Mouse (Mus musculus) gastrocnemius, postnatal 36 days (tissue): ENCODE data around the gene Tjp1. TPM values are rescaled to one million over a fixed set of nuclear protein-coding genes. Genes with fewer than 3 reads are reported as not detected.
A peak's percentile ranks its signal among the peaks of the same experiment; 100 is the strongest.

Source experiments
- DNase-seq, 2 experiments: peaks; one replicate each; pipeline ENCODE4 v3.0.0; 2022
- intact Hi-C: fragments of 180-260 bp; cut with DNase I; formaldehyde crosslinking; loops from one replicate; pipeline ENCODE4 v1.15.1; 2025
- total RNA-seq, 2 experiments: library from RNA; stranded (reverse); gene quantifications; 2 replicates each; pipeline ENCODE4 v1.2.3; 2021

Gene Tjp1
- total RNA-seq, 2 experiments from 2014 or later: 20.8 to 21.0 TPM

DNA sequence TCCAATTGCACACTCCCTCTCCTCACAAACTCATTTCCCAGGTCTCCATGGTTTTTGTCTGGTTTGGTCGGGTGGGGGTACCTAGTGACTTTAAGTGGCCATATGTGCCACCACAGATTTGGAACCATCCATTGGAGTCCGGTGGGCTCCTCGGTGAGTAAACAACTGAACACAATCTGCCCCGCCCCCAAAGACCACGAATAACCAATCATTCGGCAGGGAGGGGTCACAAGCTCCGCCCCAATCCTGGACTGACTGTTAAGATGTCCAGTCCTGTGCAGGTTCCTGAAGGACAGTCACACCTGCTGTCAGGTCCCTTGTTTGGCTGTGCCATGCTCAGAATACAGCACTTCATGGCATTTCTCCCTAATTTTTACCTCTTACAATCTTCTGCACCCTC lies 37.1 kb downstream of the Tjp1 start:
- DNase-seq: no peak
- intact Hi-C loops: loop anchor here (5.0 kb wide), 1 partner anchor 68 kb away; no protein-coding TSS in a partner anchor

GRCm38 (mm10) chr7:65489742-65490141 lies 37.8 kb downstream of the Tjp1 start:
- intact Hi-C loops: loop anchor here (5.0 kb wide), 1 partner anchor 67 kb away; no protein-coding TSS in a partner anchor

GRCm38 (mm10) chr7:65489195-65489594 lies 38.4 kb downstream of the Tjp1 start:
- intact Hi-C loops: no loop called here
- no peak for DNase-seq

More at GRCm38 (mm10) chr7:65489742-65490141, 37.8 kb downstream of the Tjp1 start:
- no peak for DNase-seq

DNA sequence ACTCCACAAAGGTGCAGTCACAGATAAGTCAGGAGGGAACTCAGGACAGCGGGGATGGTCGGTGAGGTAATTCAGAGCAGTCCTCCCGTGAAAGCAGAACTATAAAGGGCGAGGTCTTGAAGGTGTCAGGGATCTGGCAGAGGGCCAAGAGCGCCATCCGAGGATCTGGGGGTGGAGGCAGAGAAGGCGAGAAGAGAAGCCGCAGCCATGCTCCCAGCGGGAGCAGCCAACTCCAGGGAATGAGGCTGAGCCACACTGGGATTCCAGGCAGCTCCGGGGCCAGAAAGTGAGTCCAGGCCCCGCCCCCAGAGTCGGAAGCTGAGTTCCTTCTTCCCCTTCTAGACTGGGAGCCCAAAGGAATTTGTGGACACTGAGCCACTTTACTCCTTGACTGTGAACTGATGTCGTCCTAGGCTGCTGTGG lies 41.3 kb downstream of the Tjp1 start:
- peak; percentile 8 to 24 for DNase-seq
- intact Hi-C loops: no loop called here

GRCm38 (mm10) chr7:65484170-65484778 lies 43.3 kb downstream of the Tjp1 start:
- DNase-seq: no peak
- intact Hi-C loops: no loop called here

- intact Hi-C loops: no loop called here
- no peak for DNase-seq
Observed at GRCm38 (mm10) chr7:65482216-65482615, 45.4 kb downstream of the Tjp1 start.

GRCm38 (mm10) chr7:65472048-65472447 lies 55.5 kb downstream of the Tjp1 start:
- intact Hi-C loops: no loop called here
- no peak for DNase-seq

GRCm38 (mm10) chr7:65471406-65471805 lies 56.2 kb downstream of the Tjp1 start:
- DNase-seq: no peak
- intact Hi-C loops: no loop called here

DNA sequence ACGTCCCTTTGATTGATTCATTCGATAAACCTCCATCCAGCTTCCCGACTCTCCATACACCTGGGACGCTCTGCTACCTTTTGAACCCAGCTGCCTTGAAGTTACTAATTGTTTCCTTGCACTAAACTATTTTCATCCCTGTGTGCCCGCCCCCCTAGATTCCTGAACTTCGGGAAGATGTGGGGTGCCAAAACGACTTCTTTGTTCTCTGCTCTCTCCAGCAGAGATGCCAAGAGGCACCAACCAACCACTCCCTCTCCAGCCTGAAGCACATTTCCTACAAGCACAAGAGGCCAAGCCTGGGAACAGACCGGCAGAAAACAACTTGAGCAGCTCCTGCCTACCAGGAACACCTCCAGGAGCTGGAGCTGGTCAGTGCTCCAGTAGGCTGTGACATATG lies 57.4 kb downstream of the Tjp1 start:
- intact Hi-C loops: no loop called here
- DNase-seq: no peak

GRCm38 (mm10) chr7:65469666-65470065 lies 57.9 kb downstream of the Tjp1 start:
- no peak for DNase-seq
- intact Hi-C loops: no loop called here

- DNase-seq: no peak
Observed at GRCm38 (mm10) chr7:65468191-65468590, 59.4 kb downstream of the Tjp1 start.

DNA sequence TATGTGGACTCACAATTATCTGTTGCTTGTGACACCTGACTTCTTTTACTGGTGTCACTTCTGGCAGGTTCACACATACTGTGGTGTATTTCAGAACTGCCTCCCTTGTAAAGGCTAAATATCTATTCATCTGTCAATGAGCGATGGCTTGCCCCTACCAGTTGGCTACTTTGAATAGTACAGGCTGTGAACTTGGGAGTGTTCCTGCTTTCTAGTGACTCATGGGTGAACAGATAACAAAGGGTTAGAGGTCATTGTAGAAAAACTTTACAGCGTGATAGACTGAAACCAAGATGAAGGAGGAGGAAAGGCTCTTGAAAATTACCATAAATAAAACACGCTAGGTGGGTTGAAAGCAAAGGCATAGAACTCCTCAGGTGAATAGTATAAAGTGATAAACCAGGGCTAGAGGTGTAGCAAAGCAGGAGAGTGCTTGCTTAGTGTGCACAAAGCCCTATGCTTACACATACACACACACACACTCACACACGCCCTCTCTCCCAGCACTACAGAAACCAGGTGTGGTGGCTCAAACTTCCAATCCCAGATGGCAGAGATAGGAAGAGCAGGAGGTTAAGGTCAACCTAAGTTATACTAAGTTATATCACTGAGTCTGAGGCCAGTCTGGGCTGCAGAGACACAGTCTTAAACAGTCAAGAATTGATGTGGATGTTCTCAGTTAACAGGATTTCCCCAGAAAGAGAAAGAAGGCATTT lies 60.1 kb downstream of the Tjp1 start:
- intact Hi-C loops: loop anchor here (1.0 kb wide), 1 partner anchor 10 kb away; no protein-coding TSS in a partner anchor

More at GRCm38 (mm10) chr7:65468191-65468590, 59.4 kb downstream of the Tjp1 start:
- intact Hi-C loops: loop anchor here (1.0 kb wide), 1 partner anchor 11 kb away; no protein-coding TSS in a partner anchor

GRCm38 (mm10) chr7:65466137-65466536 lies 61.4 kb downstream of the Tjp1 start:
- intact Hi-C loops: no loop called here
- no peak for DNase-seq

More for the DNA sequence above, 60.1 kb downstream of the Tjp1 start:
- no peak for DNase-seq

- intact Hi-C loops: no loop called here
- DNase-seq: no peak
Observed at GRCm38 (mm10) chr7:65464518-65465037, 63.0 kb downstream of the Tjp1 start.

DNA sequence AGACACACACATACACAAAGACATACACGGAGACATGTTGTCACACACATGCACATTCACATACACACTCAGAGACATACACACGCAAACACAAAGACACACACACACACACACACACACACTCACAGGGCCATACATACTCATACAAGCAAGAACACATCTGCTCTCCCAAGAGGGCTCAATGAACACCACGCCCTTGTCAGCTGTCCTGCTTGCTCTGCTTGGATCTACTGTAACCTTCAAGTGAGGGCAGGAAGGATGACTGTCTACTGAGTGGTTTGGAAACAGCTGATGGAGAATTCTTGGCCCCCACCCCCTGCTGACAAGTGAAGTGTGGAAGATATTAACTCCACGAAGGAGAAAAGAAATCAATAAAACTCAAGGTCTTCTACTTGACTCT lies 64.1 kb downstream of the Tjp1 start:
- intact Hi-C loops: no loop called here
- no peak for DNase-seq

DNA sequence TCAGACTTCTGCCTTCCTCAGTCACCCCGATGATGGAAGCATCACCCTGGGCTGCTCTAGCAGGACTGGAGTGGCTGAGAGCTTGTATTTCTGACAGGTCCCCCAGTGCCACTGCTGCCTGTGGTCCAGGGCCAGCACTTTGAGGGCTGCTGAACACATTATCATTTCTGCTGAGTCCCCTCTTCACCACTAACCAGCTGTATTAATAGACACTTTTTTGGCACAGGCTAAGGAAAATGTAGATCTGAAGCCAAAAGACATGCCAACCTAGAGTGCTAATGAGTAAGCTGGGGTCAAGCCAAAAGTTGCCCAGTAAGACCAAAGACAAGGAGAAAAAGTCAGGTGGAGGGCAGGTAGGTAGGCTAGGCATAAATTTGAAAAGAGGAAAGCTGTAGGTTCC lies 66.2 kb downstream of the Tjp1 start:
- intact Hi-C loops: no loop called here
- DNase-seq: no peak

DNA sequence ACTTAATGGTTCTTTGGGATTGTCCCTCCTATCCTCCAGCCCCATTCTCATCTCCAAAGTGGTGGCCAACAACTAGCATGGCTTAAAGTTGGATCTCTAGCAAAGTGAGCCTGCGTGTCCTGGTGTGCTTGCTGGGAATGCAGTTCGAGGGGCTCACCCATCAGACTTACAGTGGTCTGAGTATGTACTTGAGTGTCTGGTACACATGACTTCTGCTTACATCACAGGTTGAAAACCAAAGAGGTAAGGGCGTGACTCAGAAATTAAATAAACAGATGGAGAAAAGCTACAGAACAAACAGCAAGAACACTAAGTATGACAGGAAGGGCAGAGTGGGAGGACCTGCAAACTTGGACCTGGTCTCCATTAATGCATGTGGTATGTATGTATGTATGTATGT lies 67.4 kb downstream of the Tjp1 start:
- intact Hi-C loops: no loop called here
- no peak for DNase-seq

GRCm38 (mm10) chr7:65456031-65456430 lies 71.5 kb downstream of the Tjp1 start:
- DNase-seq: no peak
- intact Hi-C loops: loop anchor here (5.0 kb wide), 1 partner anchor 181 kb away; no protein-coding TSS in a partner anchor

DNA sequence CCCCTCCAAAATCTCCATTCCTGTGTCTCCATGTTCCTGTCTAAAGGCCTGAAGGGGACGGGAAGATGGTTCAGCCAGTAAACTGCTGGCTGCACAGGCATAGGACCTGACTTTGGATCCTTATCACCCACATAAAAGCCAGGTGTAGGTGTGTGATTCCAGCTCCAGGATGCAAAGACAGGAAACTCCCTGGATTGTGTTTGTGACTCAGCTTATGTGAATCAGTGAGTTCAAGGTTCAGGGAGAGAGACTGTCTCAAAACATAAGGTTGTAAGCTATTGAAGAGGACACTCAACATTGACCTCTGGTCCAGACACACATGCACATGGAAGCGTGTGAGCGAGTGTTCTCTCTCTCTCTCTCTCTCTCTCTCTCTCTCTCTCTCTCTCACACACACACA lies 72.4 kb downstream of the Tjp1 start:
- intact Hi-C loops: loop anchor here (5.0 kb wide), 1 partner anchor 182 kb away; no protein-coding TSS in a partner anchor
- no peak for DNase-seq

DNA sequence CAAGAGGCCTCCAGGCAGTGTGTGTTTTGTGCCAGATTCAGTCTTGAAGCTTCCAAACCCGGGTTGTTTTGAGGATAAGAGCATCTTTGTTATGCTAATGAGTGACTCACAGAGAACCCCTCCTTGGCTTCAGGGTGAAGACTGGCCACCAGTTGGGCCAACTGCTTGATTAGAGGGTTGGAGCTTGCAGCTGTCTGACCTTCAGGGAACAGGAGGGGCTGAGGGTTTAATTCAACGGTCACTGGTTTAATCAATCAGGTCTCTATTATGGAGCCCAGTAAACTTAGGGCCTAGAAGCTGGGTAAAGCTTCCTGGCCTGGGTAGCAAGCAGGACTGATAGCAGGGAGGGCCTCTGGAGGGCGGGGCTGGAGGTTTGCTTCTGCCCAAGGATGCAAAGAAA lies 73.3 kb downstream of the Tjp1 start:
- intact Hi-C loops: no loop called here
- no peak for DNase-seq

DNA sequence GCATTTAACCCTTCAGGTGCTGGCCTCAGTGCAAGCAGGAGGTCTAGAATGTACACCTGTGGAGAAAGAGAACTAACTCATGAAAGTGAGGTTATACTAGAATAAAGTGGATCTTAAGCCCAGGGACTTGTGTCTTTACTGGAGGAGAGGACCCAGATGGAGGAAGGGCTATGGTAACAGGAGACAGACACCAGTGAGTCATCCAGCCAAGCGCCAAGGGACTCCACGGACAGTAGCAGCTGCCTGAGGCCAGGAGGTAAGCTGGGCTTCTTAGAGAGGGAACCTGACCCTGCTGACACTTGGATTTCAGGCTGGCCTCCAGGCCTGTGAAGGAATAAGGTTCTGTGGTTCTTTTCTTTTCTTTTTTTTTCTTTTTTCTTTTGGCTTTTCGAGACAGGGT lies 75.3 kb downstream of the Tjp1 start:
- intact Hi-C loops: no loop called here
- DNase-seq: peak in 1 of 2 experiments; percentile 50

DNA sequence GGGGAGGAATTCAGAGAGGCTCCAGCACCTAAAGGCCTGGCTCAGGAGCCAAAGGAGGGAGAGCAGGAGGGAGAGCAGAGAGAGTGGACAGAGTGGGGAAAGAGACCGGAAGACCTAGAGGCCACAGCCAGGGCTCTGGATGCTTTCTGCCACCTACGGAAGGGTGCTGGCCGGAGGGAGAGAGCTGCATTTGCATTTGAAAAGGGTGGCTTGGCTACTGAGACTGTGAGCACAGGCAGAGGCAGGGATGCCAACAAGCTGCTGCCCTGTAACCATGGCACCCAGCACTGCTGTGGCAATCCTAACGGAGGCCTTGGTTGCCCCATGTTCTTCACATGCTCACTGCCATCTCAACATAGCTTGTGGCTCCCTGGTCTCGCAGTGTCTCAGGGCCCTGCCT lies 77.4 kb downstream of the Tjp1 start:
- intact Hi-C loops: no loop called here
- DNase-seq: no peak
